Mouse (Mus musculus) cerebellum, postnatal 10 days (tissue): ENCODE measurements around the gene Ncbp2.
"Not testable (repeated sequence)": the region's sequence is repeated elsewhere in the genome, so short reads cannot be mapped to it uniquely, and the experiment has no call there.

Experiments
- DNase-seq, 2 experiments: peaks; one replicate each; pipeline ENCODE4 v3.0.0; 2021; ENCODE audit warnings: mixed read lengths in 2 of 2

The Ncbp2 gene

GRCm38 (mm10) chr16:31935091-31935979, 13.0 kb upstream of the Ncbp2 start:
- DNase-seq = peak; percentile 54 to 59

- no peak for DNase-seq
These were observed 11.7 kb upstream of the Ncbp2 start for GRCm38 (mm10) chr16:31936568-31936967.

DNA sequence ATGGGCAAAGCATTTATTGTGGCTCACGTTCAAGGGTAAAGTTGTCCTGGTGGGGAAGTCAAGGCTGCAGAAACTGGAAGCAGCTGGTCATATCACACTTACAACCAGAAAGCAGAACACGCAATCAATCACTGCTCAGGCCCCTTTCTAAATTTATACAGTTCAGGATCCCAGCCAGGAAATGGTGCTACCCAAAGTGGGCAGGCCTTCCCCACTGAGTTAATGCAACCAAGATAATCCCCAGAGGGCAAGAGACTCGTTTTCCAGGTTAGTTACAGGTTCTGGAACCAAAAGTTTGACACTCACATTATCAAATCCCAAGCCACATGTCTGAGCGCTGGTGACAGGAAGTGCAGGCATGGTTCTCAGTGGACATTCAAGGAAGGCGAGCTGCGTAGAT, 9.5 kb upstream of the Ncbp2 start:
- DNase-seq = no peak

GRCm38 (mm10) chr16:31940586-31940985, 7.7 kb upstream of the Ncbp2 start:
- DNase-seq = no peak

- peak; percentile 88 to 91 for DNase-seq
These were observed 4.3 kb upstream of the Ncbp2 start for GRCm38 (mm10) chr16:31943980-31944379.

GRCm38 (mm10) chr16:31944698-31945255, 3.5 kb upstream of the Ncbp2 start:
- peak; percentile 56 to 65 for DNase-seq

DNA sequence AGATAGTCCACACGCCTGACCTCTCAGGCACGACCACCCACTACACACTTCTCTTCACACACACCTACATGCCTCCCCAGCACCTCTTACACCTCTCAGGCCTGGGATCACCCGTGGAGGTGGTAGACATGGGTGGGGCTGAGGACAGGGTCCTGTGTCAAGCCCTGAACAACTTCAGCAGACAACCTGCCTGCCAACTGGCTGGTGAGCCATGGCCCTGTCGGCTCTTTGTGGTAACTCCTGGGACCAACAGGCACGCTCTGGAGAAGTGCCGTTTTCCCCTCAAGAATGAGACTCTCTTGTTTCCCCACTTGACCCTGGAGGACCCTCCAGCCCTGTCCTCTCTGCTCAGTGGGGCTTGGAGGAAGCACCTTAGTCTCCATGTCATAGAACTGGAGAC, 2.9 kb upstream of the Ncbp2 start:
- DNase-seq = no peak

DNA sequence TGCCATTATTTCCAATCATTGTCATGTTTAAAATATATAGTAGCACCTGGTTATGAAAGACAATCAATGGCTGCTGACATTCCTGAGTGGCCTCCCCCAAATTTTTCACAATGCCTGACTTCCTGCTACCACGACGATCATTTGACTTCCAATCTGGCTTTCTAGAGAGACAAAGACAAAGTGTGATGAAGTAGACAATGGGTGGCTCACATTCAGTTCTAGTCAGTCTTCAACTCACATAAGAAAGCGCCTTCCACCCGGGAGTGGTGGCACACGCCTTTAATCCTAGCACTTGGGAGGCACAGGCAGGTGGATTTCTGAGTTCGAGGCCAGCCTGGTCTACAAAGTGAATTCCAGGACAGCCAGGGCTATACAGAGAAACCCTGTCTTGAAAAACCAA, 2.3 kb upstream of the Ncbp2 start:
- DNase-seq = not testable (repeated sequence)

DNA sequence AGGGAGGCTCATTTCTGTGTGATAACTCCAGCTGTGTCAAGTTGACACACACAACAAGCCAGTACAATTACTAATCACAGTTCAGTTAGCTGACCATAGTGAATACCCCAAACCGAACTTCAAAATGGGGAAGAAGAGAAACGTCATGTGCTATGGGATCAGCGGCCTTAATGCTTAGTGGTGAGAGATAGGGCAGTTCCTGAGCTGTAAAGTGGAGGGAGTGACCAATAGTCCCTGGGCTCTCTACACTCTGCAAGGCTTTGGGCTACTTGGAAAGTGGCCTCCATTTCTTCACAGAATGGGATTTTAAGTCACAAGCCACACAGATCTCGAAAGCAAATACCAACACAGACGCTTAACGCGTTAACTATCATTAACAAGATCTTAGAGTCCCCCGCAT, 980 bp upstream of the Ncbp2 start:
- no peak for DNase-seq

DNA sequence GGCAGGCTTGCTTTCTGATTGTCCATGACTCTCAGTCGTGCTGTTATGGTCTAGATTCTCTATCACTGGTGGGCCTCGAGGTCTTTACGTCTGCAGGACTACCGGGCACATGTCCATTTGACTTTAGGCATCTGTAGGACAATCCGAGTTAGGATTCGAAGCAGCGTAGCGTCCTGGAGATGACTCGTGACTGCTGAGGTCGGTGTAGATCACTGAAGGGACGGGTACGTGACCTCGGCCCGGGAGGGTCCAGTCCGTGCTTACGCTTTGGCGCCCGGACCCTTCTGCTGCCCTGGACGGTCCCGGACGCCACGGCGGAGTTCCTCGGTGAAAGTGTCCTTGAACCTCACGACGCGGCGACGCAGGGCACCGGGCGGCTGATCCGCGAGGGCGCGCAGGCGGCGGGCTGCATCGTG, 404 bp upstream of the Ncbp2 start:
- DNase-seq = no peak

- no peak for DNase-seq
These were observed 14.9 kb downstream of the Ncbp2 start for GRCm38 (mm10) chr16:31963224-31963623.

DNA sequence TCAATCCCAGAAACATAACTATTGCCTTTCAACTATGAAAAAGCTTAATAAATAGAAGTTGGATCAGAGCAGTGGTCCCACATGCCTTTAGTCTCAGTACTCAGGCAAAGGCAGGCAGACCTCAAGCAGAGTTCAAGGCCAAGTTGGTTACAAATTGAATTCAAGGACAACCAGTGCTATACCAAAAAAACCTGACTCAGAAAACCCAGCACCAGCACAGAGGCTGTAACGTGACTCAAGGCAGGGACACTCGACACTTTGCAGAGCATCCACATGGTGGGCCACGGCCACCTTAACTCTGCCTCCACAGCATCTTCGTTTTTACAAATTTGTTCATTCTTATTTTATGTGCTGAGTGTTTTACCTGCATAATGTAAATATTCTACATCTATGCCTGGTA, 26.9 kb downstream of the Ncbp2 start:
- DNase-seq = no peak

GRCm38 (mm10) chr16:31979501-31979900, 31.2 kb downstream of the Ncbp2 start:
- DNase-seq = no peak

GRCm38 (mm10) chr16:31980946-31981345, 32.6 kb downstream of the Ncbp2 start:
- no peak for DNase-seq

DNA sequence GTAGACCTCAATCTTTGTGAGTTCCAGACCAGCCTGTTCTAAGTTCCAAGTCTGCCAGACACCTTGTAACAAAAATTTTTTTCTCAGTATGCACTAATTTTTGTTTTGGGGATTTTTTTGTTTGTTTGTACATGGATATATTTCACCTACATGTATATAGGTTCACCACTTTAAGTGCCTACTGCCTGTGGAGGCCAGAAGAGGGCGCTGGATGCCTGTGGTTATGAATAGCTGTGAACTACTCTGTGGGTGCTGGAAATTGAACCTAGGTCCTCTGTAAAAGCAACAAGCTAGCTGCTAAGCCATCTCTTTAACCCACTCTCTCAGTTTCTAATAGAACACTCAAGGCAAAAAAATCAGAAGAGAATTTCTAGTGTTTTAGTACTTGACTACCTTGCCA, 43.7 kb downstream of the Ncbp2 start:
- DNase-seq = no peak

- no peak for DNase-seq
These were observed 44.9 kb downstream of the Ncbp2 start for GRCm38 (mm10) chr16:31993195-31993594.

DNA sequence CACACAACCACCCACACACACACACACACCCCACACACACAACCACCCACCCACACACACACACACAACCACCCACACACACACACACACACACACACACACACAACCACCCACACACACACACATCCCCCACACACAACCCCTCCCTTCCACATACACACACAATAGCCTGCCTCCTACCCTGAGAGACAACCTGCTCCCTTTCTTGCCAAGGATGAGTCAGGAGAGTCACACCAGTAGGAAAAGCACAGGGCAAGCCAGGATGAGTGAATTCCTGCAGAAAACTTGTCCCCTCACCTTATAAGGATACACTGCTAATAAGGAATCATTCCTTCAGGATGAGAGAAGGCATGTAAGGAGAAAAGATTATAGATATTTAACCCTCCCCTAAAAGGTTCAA, 45.6 kb downstream of the Ncbp2 start:
- DNase-seq = no peak

GRCm38 (mm10) chr16:31996371-31996770, 48.1 kb downstream of the Ncbp2 start:
- DNase-seq = no peak

- DNase-seq = peak; percentile 93 to 95
These were observed 54.5 kb downstream of the Ncbp2 start, which contains the start of gene Senp5 for GRCm38 (mm10) chr16:32002509-32003477. Gene Senp5 (minus strand): TSS chr16:32003287.

DNA sequence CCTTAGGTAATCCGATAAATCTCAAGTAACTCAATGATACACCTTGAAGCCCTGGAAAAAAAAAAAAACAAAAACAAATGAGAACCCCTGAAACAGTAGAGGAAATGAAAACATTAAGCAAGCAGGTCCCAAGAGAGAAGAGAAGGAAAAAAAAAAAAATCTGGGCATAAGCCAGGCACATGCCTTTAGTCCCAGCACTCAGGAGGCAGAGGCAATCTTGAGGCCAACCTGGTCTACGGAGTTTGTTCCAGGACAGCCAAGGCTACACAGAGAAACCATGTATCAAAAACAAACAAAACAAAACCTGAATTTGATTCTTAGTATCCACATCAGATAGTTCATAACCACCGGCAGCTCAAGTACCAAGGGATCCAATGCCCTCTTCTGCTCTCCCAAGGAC, 56.4 kb downstream of the Ncbp2 start:
- DNase-seq = no peak

GRCm38 (mm10) chr16:32008529-32009293, 60.4 kb downstream of the Ncbp2 start:
- DNase-seq = no peak

- no peak for DNase-seq
These were observed 61.6 kb downstream of the Ncbp2 start for GRCm38 (mm10) chr16:32009913-32010312.
